In the genomic region with DNA sequence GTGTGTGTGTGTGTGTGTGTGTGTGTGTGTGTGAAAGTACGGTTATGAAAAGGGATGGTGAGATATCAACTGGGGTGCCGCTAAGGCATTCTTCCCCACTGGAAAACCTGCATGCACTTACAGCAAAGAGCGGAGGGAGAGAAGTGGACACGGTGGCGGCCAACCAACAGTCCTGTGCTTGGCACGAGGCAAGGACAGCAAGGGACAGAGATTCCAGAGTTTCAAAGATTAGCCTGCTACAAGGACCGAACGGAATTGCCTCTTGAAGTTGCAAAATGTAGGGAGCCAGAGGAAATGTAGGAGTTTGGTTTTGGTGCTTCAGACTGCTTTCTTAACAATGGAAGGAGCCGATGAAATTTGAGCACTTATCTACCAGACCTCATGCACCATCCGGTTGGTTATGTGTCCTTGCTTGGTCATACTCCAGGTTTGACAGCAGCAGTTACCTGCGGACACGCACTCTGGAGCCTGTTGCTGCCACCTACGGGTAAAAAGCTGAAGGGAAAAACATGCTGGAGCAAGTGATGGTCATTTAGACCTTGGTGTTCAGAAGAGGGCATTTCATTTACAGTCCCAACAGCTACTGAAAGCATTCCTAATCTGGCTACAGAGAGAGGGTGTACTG, we compare ENCODE assay signal across 10 mouse cellular contexts. TPM values are rescaled to one million over a fixed set of nuclear protein-coding genes. Genes with fewer than 3 reads are reported as not detected.
DNase-seq lines count a peak whose midpoint lies in the region; ATAC-seq lines count a peak whose summit lies in the region.
"Had no signal": no experiment of that assay in that cellular context is flagged by ENCODE, and none has a peak within 500 bp of the region (broad histone marks: within the 10 kb centered on the region; RNA-seq: fewer than 3 reads in every experiment).

No protein-coding gene starts in this region.

- 2% methylated on average over 13 of the region's 13 CpGs for WGBS in hindbrain, embryonic 14.5 days

- peak overlapping the region; percentile 91 for H3K4me3 ChIP-seq in hindbrain, embryonic 14.5 days (replicated peaks; ENCODE audit: low read length)

- H3K9me3 ChIP-seq in hindbrain, embryonic 14.5 days (ENCODE audit: control insufficient read depth, low read length), result no peaks in the 10 kb centered on the region

- peak; percentile 69 for ATAC-seq in hindbrain, embryonic 14.5 days (ENCODE audit: low FRiP score)
- no peak for ATAC-seq in megakaryocyte-erythroid progenitor cell, adult 5-6 weeks (replicated peaks; ENCODE audit: low FRiP score, low TSS enrichment, poor library complexity, severe bottlenecking)

- H3K4me2 ChIP-seq in hindbrain, embryonic 14.5 days (replicated peaks), result peak overlapping the region; percentile 86

- 0 out of 2 replicates have a peak, but pooled peaks cover 3% of the 10 kb centered on the region for H3K4me1 ChIP-seq in hindbrain, embryonic 14.5 days (replicated peaks; ENCODE audit: control insufficient read depth, insufficient read depth, low read length)

- peak; percentile 76 for DNase-seq in ES-CJ7 (ENCODE audit: low read depth, low spot score)
- peak; percentile 37 for DNase-seq in cerebellum, adult 9-11 months
- DNase-seq in frontal cortex, postnatal 10 days (ENCODE audit: low spot score in 2 of 2), result peak; percentile 20 to 47
- DNase-seq in hindbrain, embryonic 14.5 days (ENCODE audit: low spot score), result peak; percentile 79
- peak; percentile 55 to 64 for DNase-seq in layer of hippocampus, postnatal 36 days
- peak; percentile 28 for DNase-seq in lung, postnatal 10 days
- peak; percentile 61 to 74 for DNase-seq in right cerebral cortex, postnatal 10 days (ENCODE audit: low spot score in 2 of 2)

- peak overlapping the region; percentile 90 for H3K27ac ChIP-seq in hindbrain, embryonic 14.5 days

- H3K9ac ChIP-seq in hindbrain, embryonic 14.5 days, result peak overlapping the region; percentile 91

- H3K27me3 ChIP-seq in hindbrain, embryonic 14.5 days (ENCODE audit: control insufficient read depth, insufficient read depth, low read length), result no peaks in the 10 kb centered on the region

- no peaks in the 10 kb centered on the region for H3K36me3 ChIP-seq in hindbrain, embryonic 14.5 days (replicated peaks; ENCODE audit: control insufficient read depth, insufficient read depth)
- H3K36me3 ChIP-seq: G1E had no signal

RNA-seq across cellular contexts. Expression of a gene that starts 0.4 kb away (rescaled TPM):
- polyA plus RNA-seq in hindbrain, embryonic 14.5 days (2014; fragmentation: Nextera tagmentation; extraction: Ambion mirVana), result 16.6 and 18.3 TPM in 2 replicates
- total RNA-seq in layer of hippocampus, postnatal 36 days (2021), result 10 to 100 TPM; 26.3 to 26.7 TPM
- total RNA-seq in megakaryocyte-erythroid progenitor cell, adult 5-6 weeks (2014; fragmentation: Nextera tagmentation), result not detected in 2 replicates
- total RNA-seq in megakaryocyte-erythroid progenitor cell, adult 5-6 weeks (2017), result not detected in 2 replicates
- total RNA-seq: neutrophil, adult 5-6 weeks had no signal
- polyA plus RNA-seq: G1E had no signal

Comparison
In these comparisons a context has a peak if more than half of its experiments do, and no peak if none do; other contexts are left out.
1. DNase-seq: peak in every context shown above with its lines; median percentile 79 in hindbrain, embryonic 14.5 days; 76 in ES-CJ7; 68 in right cerebral cortex, postnatal 10 days; 60 in layer of hippocampus, postnatal 36 days; 37 in cerebellum, adult 9-11 months; 34 in frontal cortex, postnatal 10 days; 28 in lung, postnatal 10 days.
2. RNA of a gene that starts 0.4 kb away (total RNA-seq): 26.3 to 26.7 TPM in layer of hippocampus, postnatal 36 days; not detected in megakaryocyte-erythroid progenitor cell, adult 5-6 weeks; every median in the first group is over 10 times any median in the second.